Mouse (Mus musculus): ENCODE results near the gene Sh2d3c.

The Sh2d3c gene

DNA sequence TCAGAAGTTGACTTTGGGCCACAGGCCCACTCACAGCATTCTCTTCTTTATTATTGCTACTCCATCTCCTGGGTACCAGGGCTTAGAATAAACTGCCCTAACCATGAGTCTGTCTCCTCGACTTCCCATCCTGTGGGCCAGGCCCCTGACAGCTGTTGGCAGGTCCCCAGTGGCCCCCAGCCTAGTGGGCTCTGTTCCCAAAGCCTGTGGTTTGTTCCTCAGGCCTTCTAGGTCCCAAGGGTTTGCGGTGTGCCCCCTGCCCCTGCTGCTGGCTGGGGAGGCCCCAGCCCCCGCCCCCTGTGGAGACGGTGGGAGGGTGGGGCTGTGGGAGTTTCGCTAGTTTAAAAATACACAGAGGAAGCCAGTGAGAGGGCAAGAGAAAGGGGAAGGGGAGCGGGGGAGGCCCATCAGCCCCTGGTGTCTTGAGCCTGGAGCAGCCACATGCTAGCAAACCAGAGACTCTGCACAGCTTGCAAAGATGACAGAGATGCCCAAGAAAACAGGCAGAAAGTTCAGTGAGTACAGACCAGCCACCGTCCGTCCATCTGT lies at the start of gene Sh2d3c:
Sh2d3c (plus strand) TSS at position 375 of the 549 bp plus-strand sequence.
- peak in 1 of 2 experiments; percentile 52 for DNase-seq

DNA sequence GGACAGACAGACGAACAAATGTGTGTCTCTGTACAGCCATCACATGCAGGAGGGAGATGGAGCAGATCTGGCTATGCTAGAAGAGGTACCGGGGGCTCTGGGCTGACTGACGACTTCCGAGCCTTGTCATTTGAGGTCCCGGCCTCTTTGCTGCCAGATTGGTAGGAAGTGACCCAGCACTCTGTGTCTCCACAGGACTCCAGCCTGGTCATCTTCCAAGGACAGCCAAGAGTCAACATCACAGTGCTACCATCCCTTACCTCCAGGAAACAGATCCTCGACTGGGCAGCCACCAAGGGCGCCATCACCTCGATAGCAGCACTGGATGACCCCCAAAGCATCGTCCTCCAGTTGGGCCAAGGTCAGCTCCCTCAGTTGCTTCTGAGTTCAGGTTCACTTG lies 49.7 kb upstream of the Sh2d3c start:
- no peak for DNase-seq

DNA sequence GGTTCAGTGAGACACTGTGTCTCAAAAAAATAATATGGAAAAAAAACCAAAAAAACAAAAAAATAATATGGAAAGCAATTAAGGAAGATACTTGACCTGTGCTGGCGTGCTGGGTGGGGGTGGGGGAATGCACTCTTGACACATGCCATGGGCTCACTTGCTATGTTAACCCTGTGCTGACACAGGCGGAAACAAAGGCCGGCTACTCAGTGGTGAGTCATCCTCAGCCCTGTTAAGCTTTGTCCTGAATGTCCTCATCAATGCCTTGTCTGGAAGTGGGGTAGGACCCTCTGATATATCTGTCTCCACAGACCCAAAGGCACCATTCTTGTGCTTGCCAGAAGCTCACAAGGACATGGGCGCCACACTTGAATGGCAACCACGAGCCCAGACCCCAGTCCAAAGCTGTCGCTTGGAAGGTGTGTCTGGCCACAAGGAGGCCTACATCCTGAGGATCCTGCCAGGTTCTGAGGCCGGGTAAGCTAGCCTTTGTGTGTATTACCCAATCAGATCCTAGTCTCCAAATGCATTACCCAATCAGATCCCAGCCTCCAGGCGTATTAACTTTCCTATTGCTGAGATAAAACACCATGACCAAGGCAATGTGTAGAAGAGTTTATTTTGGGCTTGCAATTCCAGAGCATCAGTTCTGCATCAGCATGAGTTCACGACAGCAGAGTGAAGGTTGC lies 48.8 kb upstream of the Sh2d3c start:
- DNase-seq = no peak

DNA sequence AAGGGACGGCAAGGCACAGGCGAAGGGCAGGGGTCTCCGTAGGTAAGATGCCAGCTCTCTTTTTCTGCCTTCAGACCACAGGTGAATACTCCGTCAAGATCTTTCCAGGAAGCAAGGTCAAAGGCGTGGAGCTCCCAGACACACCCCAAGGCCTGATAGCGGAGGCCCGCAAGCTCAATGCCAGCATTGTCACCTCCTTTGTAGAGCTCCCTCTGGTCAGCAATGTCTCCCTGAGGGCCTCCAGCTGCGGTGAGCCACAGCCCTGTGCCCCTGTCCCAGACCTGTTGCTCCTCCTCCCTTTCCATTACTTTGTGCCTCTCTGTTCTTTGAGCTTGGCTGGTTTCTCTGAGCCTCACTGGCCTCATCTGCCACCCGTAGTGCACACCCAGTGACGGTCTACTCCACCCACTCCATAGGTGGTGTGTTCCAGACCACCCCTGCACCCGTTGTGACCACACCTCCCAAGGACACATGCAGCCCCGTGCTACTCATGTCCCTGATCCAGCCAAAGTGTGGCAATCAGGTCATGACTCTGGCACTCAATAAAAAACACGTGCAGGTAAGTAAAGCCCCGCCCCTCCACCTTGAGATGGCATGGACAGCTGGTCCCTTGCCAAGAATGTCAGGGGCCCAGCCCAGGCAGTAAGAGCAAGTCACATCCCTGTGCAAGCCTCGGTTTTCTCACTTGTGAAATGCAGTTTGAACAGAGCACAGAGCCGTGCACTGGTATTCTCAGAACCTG lies 47.5 kb upstream of the Sh2d3c start:
- peak; percentile 72 to 83 for DNase-seq

GRCm38 (mm10) chr2:32676821-32677220 lies 44.0 kb upstream of the Sh2d3c start:
- DNase-seq = no peak

GRCm38 (mm10) chr2:32677683-32678082 lies 43.2 kb upstream of the Sh2d3c start:
- DNase-seq = no peak

DNA sequence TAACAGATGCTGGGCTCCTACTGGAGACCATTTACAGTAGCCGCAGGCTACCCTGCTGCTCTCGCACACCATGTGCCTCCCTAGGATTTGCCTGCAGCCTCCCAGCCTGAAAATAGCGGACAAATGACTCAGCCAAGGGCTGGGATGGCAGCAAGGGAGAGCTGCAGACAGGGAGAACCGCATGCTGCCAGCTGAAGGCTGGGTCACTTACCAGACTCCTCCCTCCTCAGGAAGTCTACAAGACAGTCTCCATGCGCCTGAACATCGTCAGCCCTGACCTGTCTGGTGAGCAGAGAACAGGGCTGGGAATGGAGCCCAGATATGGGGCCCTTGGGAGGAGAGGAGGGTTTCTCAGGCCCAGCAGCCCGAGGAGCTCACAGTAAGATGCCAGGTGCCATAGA lies 40.8 kb upstream of the Sh2d3c start:
- DNase-seq = no peak

- DNase-seq = no peak
Measured at GRCm38 (mm10) chr2:32680961-32681650, 39.7 kb upstream of the Sh2d3c start.

GRCm38 (mm10) chr2:32681754-32682153 lies 39.1 kb upstream of the Sh2d3c start:
- no peak for DNase-seq

- DNase-seq = no peak
Measured at GRCm38 (mm10) chr2:32682721-32683417, 38.0 kb upstream of the Sh2d3c start.

GRCm38 (mm10) chr2:32683701-32684100 lies 37.2 kb upstream of the Sh2d3c start:
- no peak for DNase-seq

- no peak for DNase-seq
Measured at GRCm38 (mm10) chr2:32684681-32685428, 36.0 kb upstream of the Sh2d3c start.

- DNase-seq = no peak
Measured at GRCm38 (mm10) chr2:32685807-32686206, 35.0 kb upstream of the Sh2d3c start.

DNA sequence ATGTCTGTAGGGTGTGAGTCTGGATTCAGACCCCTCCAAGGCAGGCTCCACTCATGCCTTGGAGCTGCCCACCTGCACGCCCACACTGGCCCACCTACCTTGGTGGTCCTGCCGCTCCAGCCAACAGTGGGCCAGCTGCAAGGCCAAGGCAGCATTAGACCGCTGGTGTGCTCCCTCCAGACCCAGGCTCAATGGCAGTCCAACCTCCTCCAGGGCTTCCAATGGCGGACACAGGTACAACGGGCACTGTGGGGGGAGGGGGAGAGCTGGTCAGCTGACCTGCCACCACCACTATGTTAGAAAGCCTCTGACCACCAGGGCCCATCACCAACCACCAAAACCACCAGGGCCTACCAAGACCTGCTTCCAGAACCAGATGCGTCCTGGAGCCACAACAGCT lies 34.2 kb upstream of the Sh2d3c start:
- no peak for DNase-seq

- DNase-seq = no peak
Measured at GRCm38 (mm10) chr2:32687562-32687961, 33.3 kb upstream of the Sh2d3c start.

DNA sequence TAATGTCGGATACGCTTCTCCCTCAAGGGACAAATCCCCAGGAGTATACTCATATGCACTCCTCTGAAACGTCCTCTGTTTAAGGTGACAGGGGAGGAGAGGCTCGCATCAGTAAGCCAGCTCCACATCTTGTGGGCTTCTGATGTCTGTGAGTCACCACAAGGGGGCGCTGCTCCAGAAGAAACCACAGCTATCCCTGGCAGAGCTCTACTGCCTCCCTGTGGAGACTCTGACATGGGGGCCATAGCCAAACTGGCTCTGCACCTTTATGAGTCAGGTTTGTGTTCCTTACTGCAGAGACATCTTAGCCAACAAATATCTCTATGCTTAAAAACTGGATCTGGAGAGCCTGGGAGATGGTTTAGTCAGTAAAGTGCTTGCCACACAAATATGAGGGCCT lies 31.4 kb upstream of the Sh2d3c start:
- DNase-seq = peak; percentile 85 to 90

DNA sequence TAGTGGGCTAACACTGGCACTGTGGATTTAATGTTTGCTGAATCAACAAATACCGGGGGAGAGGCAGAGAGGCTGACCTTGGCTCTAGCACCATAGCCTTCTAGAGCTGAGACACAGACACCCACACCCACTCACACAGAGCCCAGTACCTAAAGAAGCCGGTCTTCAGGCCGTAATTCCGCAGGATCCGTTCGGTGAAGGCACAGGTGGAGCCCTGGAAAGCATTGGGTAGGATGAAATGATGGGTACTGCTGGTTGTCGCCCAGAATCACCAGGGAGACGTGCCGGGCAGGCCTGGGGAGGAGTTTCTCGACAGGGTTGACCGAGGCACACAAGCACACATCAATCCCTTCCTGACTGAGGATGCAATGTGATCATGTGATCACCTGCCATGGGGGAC lies 29.8 kb upstream of the Sh2d3c start:
- DNase-seq = no peak

DNA sequence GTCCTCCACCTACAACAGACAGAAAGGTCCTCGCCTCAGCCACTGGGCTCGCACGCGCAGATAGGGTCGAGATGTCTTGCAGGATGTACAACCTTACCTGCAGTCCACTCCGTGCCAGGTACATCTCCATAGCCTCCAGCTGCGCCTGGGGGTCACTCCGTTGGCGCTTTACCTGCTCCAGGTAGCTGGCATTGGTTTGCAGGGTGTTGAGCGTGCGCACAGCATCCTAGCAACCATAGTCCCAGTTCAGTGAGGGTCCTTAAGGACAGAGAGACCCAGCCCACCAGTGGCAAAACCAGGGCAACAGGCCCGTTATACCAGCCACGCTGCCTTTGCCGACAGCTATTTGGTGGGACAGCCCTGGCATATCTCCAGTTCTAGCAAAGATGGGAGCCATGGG lies 28.4 kb upstream of the Sh2d3c start:
- no peak for DNase-seq

DNA sequence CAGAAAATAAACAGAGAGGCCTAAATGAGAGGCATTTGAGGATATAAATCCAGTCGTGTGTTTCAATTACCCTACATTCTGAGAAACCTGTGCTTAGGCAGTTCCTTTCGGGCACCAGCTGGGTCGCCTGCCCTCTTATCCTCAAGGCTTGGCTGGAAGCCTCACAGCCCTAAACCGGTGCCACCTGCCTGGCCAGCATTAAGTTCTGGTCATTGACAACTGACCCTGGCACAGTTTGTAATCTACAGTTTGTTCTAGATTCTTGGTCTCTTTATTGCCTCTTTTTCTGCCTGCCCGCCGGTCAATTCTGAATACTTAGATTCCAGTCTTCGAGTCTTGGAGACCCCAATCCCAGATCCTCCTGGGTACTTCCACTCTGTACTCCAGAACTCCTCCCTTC lies 27.6 kb upstream of the Sh2d3c start:
- peak; percentile 59 to 65 for DNase-seq

- DNase-seq = peak; percentile 95 to 97
Measured at GRCm38 (mm10) chr2:32693823-32694411, 26.9 kb upstream of the Sh2d3c start.

DNA sequence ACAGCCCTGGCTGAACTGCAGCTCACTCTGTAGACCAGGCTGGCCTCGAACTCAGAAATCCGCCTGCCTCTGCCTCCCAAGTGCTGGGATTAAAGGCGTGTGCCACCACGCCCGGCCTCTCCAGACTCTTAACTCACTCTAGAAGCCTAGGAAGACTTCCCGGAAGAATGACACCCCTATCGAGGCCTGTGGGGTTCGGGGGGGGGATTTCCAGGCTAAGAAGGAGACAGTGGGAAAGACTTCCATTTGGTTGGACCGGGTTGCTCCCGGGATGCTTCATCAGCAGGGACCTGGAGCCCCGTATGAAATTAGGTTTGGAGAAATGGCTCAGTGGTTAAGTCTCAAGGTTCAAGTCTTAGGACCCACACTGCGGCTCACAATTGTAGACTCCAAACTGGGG lies 26.2 kb upstream of the Sh2d3c start:
- no peak for DNase-seq

DNA sequence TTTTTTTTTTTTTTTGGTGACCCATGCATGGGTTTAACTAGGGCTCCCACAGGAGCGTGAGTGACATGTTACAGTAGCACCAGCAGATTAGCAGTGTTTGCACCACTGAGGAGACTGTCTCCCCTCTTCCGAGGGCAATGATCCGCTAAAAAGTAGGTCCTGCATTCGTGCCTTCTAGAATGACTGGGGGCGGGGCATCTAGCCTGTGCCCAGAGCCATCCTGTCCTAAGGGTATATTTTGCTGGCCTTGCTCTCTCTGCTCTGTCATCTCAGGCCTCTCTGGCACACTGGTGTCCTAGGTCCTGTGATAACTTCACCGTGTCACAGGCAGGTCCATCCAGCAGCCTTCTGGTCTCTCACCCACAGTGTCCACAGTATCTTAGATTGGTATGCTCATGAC lies 21.2 kb upstream of the Sh2d3c start:
- DNase-seq = no peak
